Mouse (Mus musculus) heart, adult 2 months (tissue): ENCODE results near the gene Tuba1c. TPM values are rescaled to one million over a fixed set of nuclear protein-coding genes. Genes with fewer than 3 reads are reported as not detected.

Source experiments
- DNase-seq, 2 experiments: peaks; one replicate each; pipeline ENCODE4 v3.0.0; 2021
- H3K27ac ChIP-seq: fragments of 200-600 bp; 2 replicates; pipeline ENCODE4 v1.8.1; 2022
- H3K27me3 ChIP-seq: fragments of 200-500 bp; 2 replicates; pipeline ENCODE4 v1.6.1; 2012; ENCODE audit warnings: mild to moderate bottlenecking, low read length, inconsistent platforms, mixed read lengths; ENCODE audit not compliant: control insufficient read depth, insufficient read depth
- H3K36me3 ChIP-seq: fragments of 200-500 bp; 2 replicates; pipeline ENCODE4 v1.6.1; 2012; ENCODE audit warnings: low read length, inconsistent platforms; ENCODE audit not compliant: control insufficient read depth, insufficient read depth
- H3K4me1 ChIP-seq: fragments of 200-500 bp; 2 replicates; pipeline ENCODE4 v1.6.1; 2011; ENCODE audit warnings: low read length; ENCODE audit not compliant: control insufficient read depth, insufficient read depth
- H3K4me3 ChIP-seq: fragments of 200-600 bp; 2 replicates; pipeline ENCODE4 v1.8.1; 2022
- H3K79me2 ChIP-seq: fragments of 200-500 bp; replicated peaks from 2 replicates; pipeline ENCODE4 v1.6.1; 2012; ENCODE audit warnings: mild to moderate bottlenecking, inconsistent platforms, low read length, moderate library complexity, mixed read lengths; ENCODE audit not compliant: control insufficient read depth, insufficient read depth
- H3K9ac ChIP-seq: fragments of 200-500 bp; 2 replicates; pipeline ENCODE4 v1.6.1; 2012; ENCODE audit warnings: low read depth, mild to moderate bottlenecking, control low read depth, inconsistent platforms, low read length, mixed read lengths
- CTCF ChIP-seq: fragments of 200-600 bp; IDR thresholded peaks from 2 replicates; pipeline ENCODE4 v1.8.1; 2022; ENCODE audit warnings: antibody characterized with exemption, mild to moderate bottlenecking, moderate library complexity
- EP300 ChIP-seq: fragments of 200-500 bp; IDR thresholded peaks from 2 replicates; pipeline ENCODE4 v1.6.1; 2011; ENCODE audit warnings: low read depth, low read length, control low read depth; ENCODE audit not compliant: insufficient read depth
- POLR2A ChIP-seq: fragments of 200-500 bp; IDR thresholded peaks from 2 replicates; pipeline ENCODE4 v1.6.1; 2011; ENCODE audit warnings: mild to moderate bottlenecking, low read depth, low read length, control low read depth; ENCODE audit not compliant: insufficient read depth
- WGBS: fragments of 180-500 bp; shearing (Covaris S2); methylation state at CpG from one replicate; pipeline ENCODE4 v1.1.7; 2018; 5-methylcytosine and 5-hydroxymethylcytosine counted together
- intact Hi-C: fragments of 180-260 bp; cut with DNase I; formaldehyde crosslinking; loops from one replicate; pipeline ENCODE4 v1.15.1; 2025
- polyA plus RNA-seq: library from polyadenylated mRNA; depleted of rRNA; stranded (reverse); fragments of >200 nt; gene quantifications from 2 replicates; pipeline ENCODE4 v1.2.3, GENCODE M21; 2012
- total RNA-seq, 2 experiments: library from RNA; stranded (reverse); gene quantifications; 2 replicates each; pipeline ENCODE4 v1.2.3; 2021

The Tuba1c gene
- total and polyA plus RNA-seq, 3 experiments = 30.1 to 58.6 (median 39.0) TPM

- no peak for DNase-seq
- Histone ChIP-seq H3K36me3 (peaks cover 9% of the 10 kb centered on the region), H3K79me2 (no peaks in the 10 kb centered on the region), H3K27ac (no peak overlapping the region), H3K4me3 (no peak overlapping the region), H3K27me3 (no peaks in the 10 kb centered on the region), H3K4me1 (no peaks in the 10 kb centered on the region; the same call in 1 of the 2 replicates), H3K9ac (no peak overlapping the region)
- WGBS = 92% methylated on average over 1 of the region's 1 CpGs
- TF ChIP-seq POLR2A (no peak), EP300 (no peak), CTCF (no peak)
- intact Hi-C loops = no loop called here
Observed at GRCm38 (mm10) chr15:99038025-99038424, 8.3 kb downstream of the Tuba1c start.

- H3K36me3 ChIP-seq = peaks cover 9% of the 10 kb centered on the region
- H3K27me3 ChIP-seq = no peaks in the 10 kb centered on the region
- intact Hi-C loops = no loop called here
- no peak overlapping the region for H3K9ac ChIP-seq
- H3K79me2 ChIP-seq = no peaks in the 10 kb centered on the region
- H3K4me1 ChIP-seq = no peaks in the 10 kb centered on the region
- H3K27ac ChIP-seq = no peak overlapping the region
- no peak for TF ChIP-seq EP300
- TF ChIP-seq POLR2A = no peak
- TF ChIP-seq CTCF = no peak
- DNase-seq = no peak
- 94% methylated on average over 5 of the region's 5 CpGs for WGBS
- H3K4me3 ChIP-seq = no peak overlapping the region
Observed at GRCm38 (mm10) chr15:99038797-99039196, 9.1 kb downstream of the Tuba1c start.

GRCm38 (mm10) chr15:99039306-99039705 is 9.6 kb downstream of the Tuba1c start:
- no peak for DNase-seq
- Histone ChIP-seq H3K79me2 (no peaks in the 10 kb centered on the region), H3K36me3 (peaks cover 9% of the 10 kb centered on the region), H3K27me3 (no peaks in the 10 kb centered on the region), H3K4me3 (no peak overlapping the region), H3K27ac (no peak overlapping the region), H3K9ac (no peak overlapping the region), H3K4me1 (no peaks in the 10 kb centered on the region)
- intact Hi-C loops = no loop called here
- 84% methylated on average over 4 of the region's 4 CpGs for WGBS
- TF ChIP-seq CTCF (no peak), POLR2A (no peak), EP300 (no peak)

- H3K4me1 ChIP-seq = no peaks in the 10 kb centered on the region
Observed at GRCm38 (mm10) chr15:99039996-99040919, 10.6 kb downstream of the Tuba1c start.

GRCm38 (mm10) chr15:99040920-99041856 is 11.5 kb downstream of the Tuba1c start:
- no peak for DNase-seq
- intact Hi-C loops = no loop called here
- Histone ChIP-seq H3K79me2 (no peaks in the 10 kb centered on the region), H3K36me3 (no peaks in the 10 kb centered on the region), H3K27ac (no peak overlapping the region), H3K9ac (no peak overlapping the region), H3K4me3 (no peak overlapping the region), H3K27me3 (no peaks in the 10 kb centered on the region), H3K4me1 (no peaks in the 10 kb centered on the region)
- TF ChIP-seq CTCF (no peak), POLR2A (no peak), EP300 (no peak)
- 57% methylated on average over 21 of the region's 21 CpGs for WGBS

More at GRCm38 (mm10) chr15:99039996-99040919, 10.6 kb downstream of the Tuba1c start:
- 65% methylated on average over 26 of the region's 26 CpGs for WGBS
- Histone ChIP-seq H3K4me3 (no peak overlapping the region), H3K27me3 (no peaks in the 10 kb centered on the region), H3K79me2 (no peaks in the 10 kb centered on the region), H3K9ac (no peak overlapping the region), H3K36me3 (peaks cover 4% of the 10 kb centered on the region), H3K27ac (no peak overlapping the region)
- TF ChIP-seq EP300 = no peak
- no peak for TF ChIP-seq POLR2A
- peak; percentile 18; the same call in 1 of the 2 replicates for TF ChIP-seq CTCF
- no peak for DNase-seq
- intact Hi-C loops = no loop called here
